Comparison of ENCODE assay signal across 27 mouse cellular contexts in genomic region chr5:53385513-53386148, GRCm38 (mm10).
DNase-seq lines count a peak whose midpoint lies in the region.
"Had no signal": no experiment of that assay in that cellular context is flagged by ENCODE, and none has a peak within 500 bp of the region (broad histone marks: within the 10 kb centered on the region; RNA-seq: fewer than 3 reads in every experiment).

No protein-coding gene starts in this region.

- H3K4me3 ChIP-seq in macrophage (ENCODE audit: inconsistent target): no peak overlapping the region
- H3K4me3 ChIP-seq: embryonic facial prominence, embryonic 12.5 days; forebrain, embryonic 15.5 days; intestine, embryonic 15.5 days; liver, embryonic 15.5 days; midbrain, embryonic 10.5 days; midbrain, embryonic 15.5 days had no signal

- intact Hi-C loops in heart, postnatal 25 days (cut with DNase I): no loop called here

- no peaks in the 10 kb centered on the region for H3K79me2 ChIP-seq in macrophage (ENCODE audit: inconsistent target)

- peak; percentile 14 for DNase-seq in 3134 (ENCODE audit: extremely low read depth, insufficient read length, low spot score)
- peak; percentile 20 for DNase-seq in 416B (ENCODE audit: low read depth)
- DNase-seq in adipocyte (ENCODE audit: low spot score): peak; percentile 24
- no peak for DNase-seq in cerebellum, adult 18-20 months
- no peak for DNase-seq in heart, postnatal 25 days (ENCODE audit: low spot score)
- DNase-seq in retina, embryonic 14.5 days (ENCODE audit: low spot score): no peak
- DNase-seq: adrenal gland, postnatal 14 days; cerebellum, adult 8-10 months; cerebellum, postnatal 36 days; embryo, embryonic 11 days; heart, postnatal 14 days; kidney, adult 2 months; liver; lung, postnatal 4 days; right cerebral cortex, adult 18-20 months; right cerebral cortex, postnatal 4 days; thymus, adult 2 months; thymus, postnatal 36 days had no signal

- WGBS in macrophage (ENCODE audit: missing documents): 20% methylated on average over 3 of the region's 3 CpGs

- H3K27ac ChIP-seq in macrophage: peak overlapping the region; percentile 92
- H3K27ac ChIP-seq: embryonic facial prominence, embryonic 12.5 days; forebrain, embryonic 15.5 days; hindbrain, postnatal 0 days; intestine, embryonic 15.5 days; kidney, postnatal 0 days; liver, embryonic 15.5 days; midbrain, embryonic 10.5 days; midbrain, embryonic 15.5 days had no signal

- no peaks in the 10 kb centered on the region for H3K36me3 ChIP-seq in macrophage (ENCODE audit: inconsistent target)
- H3K36me3 ChIP-seq: embryonic facial prominence, embryonic 12.5 days; forebrain, embryonic 15.5 days; intestine, embryonic 15.5 days; liver, embryonic 15.5 days; midbrain, embryonic 10.5 days; midbrain, embryonic 15.5 days had no signal

Comparison
In these comparisons a context has a peak if more than half of its experiments do, and no peak if none do; other contexts are left out.
1. DNase-seq: peak in 3134 (single experiment), 416B (single experiment) and adipocyte (single experiment); none in cerebellum, adult 18-20 months (0 of 2), heart, postnatal 25 days (single experiment) and retina, embryonic 14.5 days (single experiment).